16 mouse cellular contexts compared by ENCODE assay signal in genomic region chr19:25461553-25462320, GRCm38 (mm10). TPM values are rescaled to one million over a fixed set of nuclear protein-coding genes. Genes with fewer than 3 reads are reported as not detected.
A peak's percentile ranks its signal among the peaks of the same experiment; 100 is the strongest.
DNase-seq lines count a peak whose midpoint lies in the region; ATAC-seq lines count a peak whose summit lies in the region.
"Had no signal": no experiment of that assay in that cellular context is flagged by ENCODE, and none has a peak within 500 bp of the region (broad histone marks: within the 10 kb centered on the region; RNA-seq: fewer than 3 reads in every experiment).

No protein-coding gene starts in this region.

- no peak overlapping the region for H3K4me2 ChIP-seq in hindbrain, embryonic 11.5 days (replicated peaks; ENCODE audit: low read depth, low read length)
- H3K4me2 ChIP-seq in hindbrain, embryonic 12.5 days (replicated peaks) = no peak overlapping the region
- H3K4me2 ChIP-seq in neural tube, embryonic 12.5 days (replicated peaks) = peak overlapping the region; percentile 4; the same call in 1 of the 2 replicates
- H3K4me2 ChIP-seq: liver, embryonic 15.5 days had no signal

- no peaks in the 10 kb centered on the region for H3K27me3 ChIP-seq in hindbrain, embryonic 11.5 days (ENCODE audit: control insufficient read depth, insufficient read depth, low read length)
- no peaks in the 10 kb centered on the region for H3K27me3 ChIP-seq in hindbrain, embryonic 10.5 days (ENCODE audit: insufficient read depth, poor library complexity, severe bottlenecking)
- no peaks in the 10 kb centered on the region for H3K27me3 ChIP-seq in hindbrain, embryonic 12.5 days
- no peaks in the 10 kb centered on the region for H3K27me3 ChIP-seq in neural tube, embryonic 12.5 days (replicated peaks)
- H3K27me3 ChIP-seq: CH12.LX; liver, embryonic 15.5 days had no signal

- intact Hi-C loops in left cerebral cortex, postnatal 36 days (cut with DNase I) = no loop called here

- DNase-seq in hindbrain, embryonic 11.5 days (ENCODE audit: low spot score) = peak; percentile 8
- DNase-seq in hindbrain, embryonic 10.5 days (ENCODE audit: low spot score) = no peak
- DNase-seq in adrenal gland, postnatal 36 days = peak; percentile 8 to 22
- DNase-seq in urinary bladder, adult 18-20 months (ENCODE audit: low spot score in 2 of 2) = no peak
- DNase-seq in left cerebral cortex, postnatal 36 days (ENCODE audit: low spot score in 2 of 2) = no peak
- no peak for DNase-seq in thymus, postnatal 10 days (ENCODE audit: low spot score in 2 of 2)
- DNase-seq: gastrocnemius, postnatal 36 days; kidney, postnatal 36 days; thymus, adult 2 months had no signal

- 61% methylated on average over 20 of the region's 20 CpGs for WGBS in hindbrain, embryonic 11.5 days
- 80% methylated on average over 20 of the region's 20 CpGs for WGBS in hindbrain, embryonic 10.5 days
- 57% methylated on average over 20 of the region's 20 CpGs for WGBS in hindbrain, embryonic 12.5 days
- 53% methylated on average over 20 of the region's 20 CpGs for WGBS in neural tube, embryonic 12.5 days

- H3K4me1 ChIP-seq in hindbrain, embryonic 11.5 days (replicated peaks; ENCODE audit: control insufficient read depth, insufficient read depth, low read length) = no peaks in the 10 kb centered on the region
- H3K4me1 ChIP-seq in hindbrain, embryonic 10.5 days (replicated peaks) = 0 out of 2 replicates have a peak, but pooled peaks cover 3% of the 10 kb centered on the region
- H3K4me1 ChIP-seq in hindbrain, embryonic 12.5 days = no peaks in the 10 kb centered on the region
- no peaks in the 10 kb centered on the region for H3K4me1 ChIP-seq in neural tube, embryonic 12.5 days
- H3K4me1 ChIP-seq: liver, embryonic 15.5 days had no signal

- no peak for ATAC-seq in hindbrain, embryonic 11.5 days (ENCODE audit: low FRiP score)
- peak; percentile 74 for ATAC-seq in hindbrain, embryonic 12.5 days (ENCODE audit: low FRiP score)
- ATAC-seq in neural tube, embryonic 12.5 days (ENCODE audit: low FRiP score, low read depth) = peak; percentile 58; the same call in 1 of the 2 replicates

- H3K36me3 ChIP-seq in hindbrain, embryonic 11.5 days (ENCODE audit: control insufficient read depth, insufficient read depth, low read length) = no peaks in the 10 kb centered on the region
- no peaks in the 10 kb centered on the region for H3K36me3 ChIP-seq in hindbrain, embryonic 10.5 days
- no peaks in the 10 kb centered on the region for H3K36me3 ChIP-seq in hindbrain, embryonic 12.5 days
- no peaks in the 10 kb centered on the region for H3K36me3 ChIP-seq in neural tube, embryonic 12.5 days
- H3K36me3 ChIP-seq: liver, embryonic 15.5 days had no signal

- no peak overlapping the region for H3K9ac ChIP-seq in hindbrain, embryonic 11.5 days (ENCODE audit: low read depth, low read length)
- H3K9ac ChIP-seq in hindbrain, embryonic 12.5 days = no peak overlapping the region
- H3K9ac ChIP-seq in neural tube, embryonic 12.5 days = no peak overlapping the region
- H3K9ac ChIP-seq: liver, embryonic 15.5 days had no signal

- H3K4me3 ChIP-seq in hindbrain, embryonic 11.5 days (ENCODE audit: low read depth, low read length) = no peak overlapping the region
- H3K4me3 ChIP-seq in hindbrain, embryonic 10.5 days = no peak overlapping the region
- no peak overlapping the region for H3K4me3 ChIP-seq in hindbrain, embryonic 12.5 days
- no peak overlapping the region for H3K4me3 ChIP-seq in neural tube, embryonic 12.5 days
- H3K4me3 ChIP-seq: liver, embryonic 15.5 days had no signal

- H3K27ac ChIP-seq in hindbrain, embryonic 11.5 days (ENCODE audit: low read depth, low read length) = no peak overlapping the region
- H3K27ac ChIP-seq in hindbrain, embryonic 10.5 days = no peak overlapping the region
- H3K27ac ChIP-seq in hindbrain, embryonic 12.5 days = no peak overlapping the region
- no peak overlapping the region for H3K27ac ChIP-seq in neural tube, embryonic 12.5 days
- H3K27ac ChIP-seq: liver, embryonic 15.5 days had no signal

- no peaks in the 10 kb centered on the region for H3K9me3 ChIP-seq in hindbrain, embryonic 11.5 days (ENCODE audit: control insufficient read depth, low read length)
- 0 out of 2 replicates have a peak, but pooled peaks cover 5% of the 10 kb centered on the region for H3K9me3 ChIP-seq in hindbrain, embryonic 10.5 days
- H3K9me3 ChIP-seq in hindbrain, embryonic 12.5 days (replicated peaks) = no peaks in the 10 kb centered on the region
- H3K9me3 ChIP-seq in neural tube, embryonic 12.5 days = no peaks in the 10 kb centered on the region
- H3K9me3 ChIP-seq: liver, embryonic 15.5 days had no signal

RNA-seq across cellular contexts. Expression of gene Dmrt1, which starts 43.7 kb away (rescaled TPM):
- polyA plus RNA-seq in hindbrain, embryonic 11.5 days (2014; fragmentation: Nextera tagmentation; extraction: Ambion mirVana) = 0.06 and 0.15 TPM in 2 replicates
- polyA plus RNA-seq in hindbrain, embryonic 10.5 days (2016; fragmentation: Nextera tagmentation; extraction: Ambion mirVana) = not detected in 2 replicates
- total RNA-seq in adrenal gland, postnatal 36 days (2021) = not detected
- polyA plus RNA-seq in hindbrain, embryonic 12.5 days (2016; fragmentation: Nextera tagmentation; extraction: Ambion mirVana) = not detected in 2 replicates
- polyA plus RNA-seq in neural tube, embryonic 12.5 days (2016; fragmentation: Nextera tagmentation; extraction: Ambion mirVana) = 0.11 and 0.27 TPM in 2 replicates
- not detected for total RNA-seq in left cerebral cortex, postnatal 36 days (2021)
- total RNA-seq: gastrocnemius, postnatal 36 days; left cerebral cortex, postnatal 25 days; megakaryocyte, adult 5-6 weeks had no signal
- polyA plus RNA-seq: heart, postnatal 0 days; liver, embryonic 15.5 days; thymus, adult 2 months had no signal

Comparison
In these comparisons a context has a peak if more than half of its experiments do, and no peak if none do; other contexts are left out.
1. DNase-seq: peak in hindbrain, embryonic 11.5 days (single experiment) and adrenal gland, postnatal 36 days (2 of 2); none in hindbrain, embryonic 10.5 days (single experiment), urinary bladder, adult 18-20 months (0 of 2), left cerebral cortex, postnatal 36 days (0 of 2) and thymus, postnatal 10 days (0 of 2).